Mouse (Mus musculus): ENCODE measurements at regions not wholly inside any gene's neighbourhood (a gene's known extent, or its start where the extent isn't known, plus 50 kb on each side); places are given as distances from the start of the nearest gene placed in this dataset.

DNA sequence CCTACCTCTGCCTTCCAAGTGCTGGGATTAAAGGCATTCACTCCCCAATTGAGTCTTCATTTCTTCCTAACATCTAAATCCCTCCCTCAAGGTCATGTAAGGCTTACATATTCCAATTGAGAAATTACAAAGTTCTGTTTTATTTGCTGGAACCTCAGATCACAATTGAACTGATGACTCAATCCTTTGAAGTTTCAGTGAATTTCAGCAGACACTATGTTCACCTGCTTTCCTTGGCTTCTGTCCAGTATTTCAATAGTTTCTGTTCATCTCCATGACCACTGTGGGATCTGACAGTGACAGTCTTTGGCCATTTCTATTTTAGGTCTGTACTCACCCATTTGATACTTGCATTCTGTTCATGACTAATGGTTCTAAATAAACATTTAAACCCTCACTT lies 241.9 kb upstream of the Cdh12 start:
- no peak overlapping the region for H3K27ac ChIP-seq
- no peaks in the 10 kb centered on the region for H3K4me1 ChIP-seq
- ATAC-seq (replicated peaks) = no peak
- no peak overlapping the region for H3K4me3 ChIP-seq
- no peak overlapping the region for H3K9ac ChIP-seq
- H3K4me2 ChIP-seq = no peak overlapping the region
- no peaks in the 10 kb centered on the region for H3K27me3 ChIP-seq (replicated peaks)
- no peaks in the 10 kb centered on the region for H3K36me3 ChIP-seq (replicated peaks)
- H3K9me3 ChIP-seq = no peaks in the 10 kb centered on the region

DNA sequence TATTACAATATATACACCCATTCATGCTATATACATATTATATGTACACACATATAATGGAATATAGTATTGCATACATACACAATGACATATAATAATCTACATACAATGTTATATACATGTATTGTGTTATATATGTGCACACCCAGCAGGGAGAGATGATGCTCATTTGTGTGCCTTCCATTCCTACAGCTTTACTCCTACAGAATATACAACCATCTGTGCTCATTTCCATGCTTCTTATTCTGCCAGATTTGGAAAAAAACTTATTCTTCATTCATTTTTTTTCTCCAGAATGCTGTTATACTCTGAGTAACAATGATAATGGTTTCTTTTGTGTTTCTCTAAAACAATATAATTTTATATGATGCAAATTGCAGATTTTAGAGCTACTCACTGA lies 227.0 kb upstream of the Cdh12 start:
- Histone ChIP-seq H3K27ac (no peak overlapping the region), H3K36me3 (replicated peaks) (no peaks in the 10 kb centered on the region)
- ATAC-seq (replicated peaks) = no peak

DNA sequence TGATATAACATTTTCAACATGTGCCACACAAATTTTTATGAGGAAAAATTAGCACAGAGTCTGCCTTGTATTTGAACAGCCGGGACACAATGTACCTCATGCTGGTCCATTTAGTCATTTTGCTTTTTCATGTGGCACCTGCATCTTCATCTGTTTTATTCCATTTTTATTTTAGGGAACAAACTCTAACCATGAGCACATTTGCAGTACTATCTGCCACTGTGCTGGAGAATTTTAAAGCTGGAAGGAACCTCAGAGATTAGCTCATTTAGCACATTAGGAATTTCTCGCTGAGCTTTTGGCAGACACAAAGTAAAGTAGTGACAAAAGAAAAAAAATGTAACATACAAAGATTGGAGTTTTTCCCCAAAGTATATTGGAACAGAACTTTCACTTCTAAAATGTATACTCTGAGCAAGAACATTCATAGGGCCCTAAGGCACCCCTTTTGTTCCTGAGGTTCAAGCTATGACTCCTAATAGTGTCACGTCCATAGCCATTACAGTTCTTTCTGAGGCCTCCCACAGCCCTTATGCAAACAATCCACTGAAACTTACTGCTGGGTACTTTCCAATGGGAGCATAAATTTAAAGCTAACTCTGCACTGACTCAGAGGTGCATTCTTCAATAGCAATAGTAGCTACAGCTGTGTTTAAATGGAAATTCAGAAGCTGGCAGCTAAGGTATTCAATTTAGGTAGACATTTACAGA lies 225.6 kb upstream of the Cdh12 start:
- Histone ChIP-seq H3K4me3 (no peak overlapping the region), H3K27ac (no peak overlapping the region), H3K27me3 (replicated peaks) (no peaks in the 10 kb centered on the region), H3K4me1 (no peaks in the 10 kb centered on the region), H3K4me2 (no peak overlapping the region), H3K9me3 (no peaks in the 10 kb centered on the region), H3K36me3 (replicated peaks) (no peaks in the 10 kb centered on the region), H3K9ac (no peak overlapping the region)
- WGBS = 76% methylated on average over 3 of the region's 3 CpGs
- ATAC-seq (replicated peaks) = no peak

More for the DNA sequence above, 227.0 kb upstream of the Cdh12 start:
- H3K4me3 ChIP-seq = no peak overlapping the region
- no peaks in the 10 kb centered on the region for H3K9me3 ChIP-seq
- H3K27me3 ChIP-seq (replicated peaks) = no peaks in the 10 kb centered on the region
- H3K4me1 ChIP-seq = no peaks in the 10 kb centered on the region
- no peak overlapping the region for H3K4me2 ChIP-seq
- H3K9ac ChIP-seq = no peak overlapping the region

DNA sequence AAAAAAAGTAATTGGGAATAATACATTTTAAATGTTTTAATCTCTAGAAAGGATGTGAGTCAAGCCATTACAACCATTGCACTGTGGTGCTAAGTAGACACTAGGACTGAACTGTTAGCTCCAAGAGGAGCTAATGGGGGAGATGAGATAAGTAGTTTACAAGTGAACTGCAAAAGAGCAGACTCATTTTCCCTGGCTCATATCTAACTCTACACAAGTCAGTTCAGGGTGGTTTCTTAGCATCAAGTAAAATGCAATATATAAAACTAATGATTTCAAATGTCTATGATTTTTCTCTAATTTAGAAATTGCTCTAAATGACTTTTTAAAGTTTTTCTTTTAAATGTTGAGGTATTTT lies 225.1 kb upstream of the Cdh12 start:
- no peaks in the 10 kb centered on the region for H3K4me1 ChIP-seq
- no peak for ATAC-seq (replicated peaks)
- no peaks in the 10 kb centered on the region for H3K36me3 ChIP-seq (replicated peaks)
- H3K9ac ChIP-seq = no peak overlapping the region
- no peak overlapping the region for H3K4me2 ChIP-seq
- no peak overlapping the region for H3K27ac ChIP-seq
- no peaks in the 10 kb centered on the region for H3K27me3 ChIP-seq (replicated peaks)
- H3K9me3 ChIP-seq = no peaks in the 10 kb centered on the region
- H3K4me3 ChIP-seq = no peak overlapping the region

DNA sequence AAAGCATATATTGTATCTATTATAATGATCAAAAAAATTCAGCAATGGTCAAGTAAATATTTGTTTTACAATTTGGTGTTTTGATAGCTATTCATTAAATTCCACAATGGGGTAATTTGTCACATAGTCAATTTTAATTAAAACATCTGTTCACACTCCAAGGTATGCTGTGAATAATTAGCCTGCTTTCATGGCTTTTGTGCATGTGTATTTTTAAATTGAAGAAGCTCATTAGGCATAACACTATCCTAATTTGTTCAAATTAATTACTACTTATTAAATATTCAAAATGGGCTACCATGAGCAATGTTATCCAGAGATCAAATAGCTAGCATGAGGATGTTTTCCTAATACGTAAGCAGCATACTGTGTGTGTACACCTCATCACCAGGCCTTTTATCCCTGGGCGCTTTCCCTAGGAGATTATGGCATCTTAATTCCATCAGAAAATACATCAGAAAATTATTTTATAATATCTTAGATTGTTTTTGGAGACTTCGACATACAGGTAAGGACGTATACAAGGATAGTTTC lies 183.6 kb upstream of the Cdh12 start:
- ATAC-seq (replicated peaks) = 0 out of 2 replicates have a peak, but pooled peaks have one; percentile 60
- whole genome bisulfite sequencing = 86% methylated on average over 4 of the region's 4 CpGs
- no peaks in the 10 kb centered on the region for H3K4me1 ChIP-seq

DNA sequence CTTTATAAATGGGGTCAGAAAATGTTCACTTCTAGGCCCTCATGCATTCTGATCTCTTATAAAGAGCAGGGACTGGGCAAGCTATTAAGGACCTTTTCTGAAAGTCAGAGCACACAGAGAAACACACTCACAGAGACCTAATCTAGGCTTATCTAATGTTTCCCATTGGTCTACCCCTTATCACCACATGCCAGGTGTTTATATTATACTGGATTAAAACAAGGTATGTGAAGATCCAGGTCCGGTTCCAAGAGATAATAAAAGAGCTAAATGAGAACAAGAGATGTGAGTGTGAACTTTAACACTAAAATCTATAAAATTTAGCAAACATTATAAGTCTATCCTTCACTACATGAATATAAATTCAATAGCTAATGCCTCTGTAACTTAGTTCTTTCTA lies 135.1 kb upstream of the Cdh12 start:
- Histone ChIP-seq H3K4me3 (no peak overlapping the region), H3K27me3 (replicated peaks) (no peaks in the 10 kb centered on the region), H3K27ac (no peak overlapping the region), H3K36me3 (replicated peaks) (no peaks in the 10 kb centered on the region), H3K9ac (no peak overlapping the region), H3K4me2 (no peak overlapping the region), H3K4me1 (no peaks in the 10 kb centered on the region), H3K9me3 (no peaks in the 10 kb centered on the region)
- no peak for ATAC-seq (replicated peaks)
- 62% methylated on average over 1 of the region's 1 CpGs for WGBS

More for the DNA sequence above, 183.6 kb upstream of the Cdh12 start:
- Histone ChIP-seq H3K9ac (no peak overlapping the region), H3K27ac (no peak overlapping the region), H3K27me3 (replicated peaks) (no peaks in the 10 kb centered on the region), H3K36me3 (replicated peaks) (no peaks in the 10 kb centered on the region), H3K9me3 (no peaks in the 10 kb centered on the region), H3K4me3 (no peak overlapping the region), H3K4me2 (no peak overlapping the region)

DNA sequence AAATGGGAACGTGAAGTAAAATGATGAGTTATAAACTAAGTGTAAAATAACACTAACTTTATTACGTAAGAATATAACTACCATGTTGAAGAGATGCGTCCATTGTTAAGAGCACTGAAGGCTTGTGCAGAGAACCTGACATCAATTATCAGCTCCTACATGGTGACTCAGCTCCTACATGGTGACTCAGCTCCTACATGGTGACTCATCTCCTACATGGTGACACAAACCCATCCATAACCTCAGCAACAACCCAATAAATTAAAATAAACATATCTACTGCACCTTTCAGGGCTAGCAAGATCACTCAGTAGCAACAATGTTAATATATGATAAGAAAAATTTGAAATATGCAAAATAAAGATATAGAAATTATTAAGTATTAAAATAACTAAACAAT lies 125.5 kb upstream of the Cdh12 start:
- ATAC-seq (replicated peaks) = no peak
- no peak overlapping the region for H3K4me3 ChIP-seq
- H3K9me3 ChIP-seq = no peaks in the 10 kb centered on the region
- H3K9ac ChIP-seq = no peak overlapping the region
- H3K4me2 ChIP-seq = no peak overlapping the region
- WGBS = 96% methylated on average over 3 of the region's 3 CpGs
- H3K36me3 ChIP-seq (replicated peaks) = no peaks in the 10 kb centered on the region
- H3K4me1 ChIP-seq = no peaks in the 10 kb centered on the region
- no peak overlapping the region for H3K27ac ChIP-seq
- H3K27me3 ChIP-seq (replicated peaks) = no peaks in the 10 kb centered on the region

Data from midbrain, embryonic 15.5 days (tissue).